Mouse (Mus musculus) layer of hippocampus, adult 9-11 months (tissue): Measurements from ENCODE around the gene Krtap10-10.
"Not testable (repeated sequence)": the region's sequence is repeated elsewhere in the genome, so short reads cannot be mapped to it uniquely, and the experiment has no call there.

Experiments
- DNase-seq: peaks from one replicate; pipeline ENCODE4 v3.0.0; 2022

The Krtap10-10 gene

GRCm38 (mm10) chr10:77835647-77836046 is at the start of gene Krtap10-10:
Gene Krtap10-10 (plus strand): TSS chr10:77835947.
- DNase-seq, result no peak

DNA sequence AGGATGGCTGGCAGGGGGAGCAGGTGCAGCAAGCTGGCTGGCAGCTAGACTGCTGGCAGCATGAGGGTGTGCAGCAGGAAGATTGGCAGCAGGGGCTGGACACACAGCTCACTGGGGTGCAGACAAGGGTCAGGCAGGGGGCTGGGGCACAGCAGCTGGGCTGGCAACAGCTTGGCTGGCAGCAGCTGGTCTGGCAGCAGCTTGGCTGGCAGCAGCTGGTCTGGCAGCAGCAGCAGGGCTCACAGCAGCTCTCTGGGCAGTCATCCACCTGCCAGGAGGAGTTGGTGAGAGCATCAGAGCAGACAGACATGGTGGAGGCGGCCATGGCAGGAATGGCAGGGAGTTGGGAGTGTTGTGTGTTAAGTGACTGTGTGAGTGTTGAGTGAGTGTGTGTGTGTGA is 47.9 kb upstream of the Krtap10-10 start, which contains the start of gene Gm7137:
Gm7137 (minus strand) TSS at position 325 of the 400 bp plus-strand sequence.
- not testable (repeated sequence) for DNase-seq

DNA sequence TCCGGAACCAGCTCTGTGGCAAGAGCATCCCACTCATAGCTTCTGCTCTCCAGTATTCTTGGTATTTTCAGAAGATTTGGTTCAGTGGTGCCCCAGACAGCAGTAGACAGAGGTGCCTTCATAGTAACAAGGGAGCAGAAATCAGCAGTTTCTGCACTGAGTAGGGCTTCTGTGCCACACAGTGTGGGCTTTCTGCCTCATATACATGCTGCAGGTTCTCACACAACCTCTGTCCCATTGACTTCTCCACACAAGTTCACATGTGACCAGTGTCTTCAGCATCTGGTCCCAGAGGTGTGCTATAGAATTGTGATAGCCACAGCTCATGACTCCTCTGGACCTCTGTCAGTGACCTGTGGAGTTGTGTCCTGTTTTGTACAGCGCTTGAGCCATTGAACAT is 47.1 kb upstream of the Krtap10-10 start:
- no peak for DNase-seq

DNA sequence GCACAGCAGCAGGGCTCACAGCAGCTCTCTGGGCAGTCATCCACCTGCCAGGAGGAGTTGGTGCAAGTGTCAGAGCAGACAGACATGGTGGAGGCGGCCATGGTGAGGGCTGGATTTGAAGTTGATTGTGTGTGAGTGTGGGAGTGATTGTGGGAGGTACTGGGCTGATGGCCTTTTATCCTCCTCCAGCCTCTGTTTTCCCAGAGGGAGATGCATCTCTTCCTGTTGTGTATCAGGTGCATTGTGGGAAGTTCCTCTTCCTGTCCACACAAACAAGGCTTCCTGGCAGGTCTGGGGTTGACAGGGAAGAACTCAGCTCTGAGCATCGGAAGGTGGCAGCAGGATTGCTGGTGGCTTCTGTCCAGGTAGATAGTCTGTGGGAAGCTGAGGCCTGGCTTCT is 40.8 kb upstream of the Krtap10-10 start, which contains the start of gene Gm9639:
Gm9639 (minus strand) TSS at position 101 of the 400 bp plus-strand sequence.
- no peak for DNase-seq

DNA sequence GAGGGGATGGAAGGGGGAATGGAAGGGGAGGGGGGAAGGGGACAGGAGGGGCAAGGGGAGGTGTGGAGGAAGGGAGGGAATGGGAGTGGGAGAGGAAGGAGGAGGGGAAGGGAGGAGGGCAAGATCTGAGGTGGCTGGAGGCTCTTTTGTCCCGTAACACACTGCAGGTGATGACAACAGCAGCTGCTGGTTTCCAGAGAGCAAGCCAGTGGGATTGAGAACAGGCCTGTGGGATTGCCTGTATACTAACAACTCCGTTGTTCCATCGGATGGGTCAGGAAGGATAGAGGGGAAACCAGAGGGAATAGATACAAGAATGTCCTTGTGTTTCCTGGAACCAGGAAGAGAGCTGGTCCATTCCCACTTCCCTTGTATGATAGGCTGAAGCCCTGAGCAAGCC is 38.1 kb upstream of the Krtap10-10 start:
- DNase-seq, result no peak

- DNase-seq, result not testable (repeated sequence)
These were observed 37.4 kb upstream of the Krtap10-10 start for GRCm38 (mm10) chr10:77798164-77798920.

DNA sequence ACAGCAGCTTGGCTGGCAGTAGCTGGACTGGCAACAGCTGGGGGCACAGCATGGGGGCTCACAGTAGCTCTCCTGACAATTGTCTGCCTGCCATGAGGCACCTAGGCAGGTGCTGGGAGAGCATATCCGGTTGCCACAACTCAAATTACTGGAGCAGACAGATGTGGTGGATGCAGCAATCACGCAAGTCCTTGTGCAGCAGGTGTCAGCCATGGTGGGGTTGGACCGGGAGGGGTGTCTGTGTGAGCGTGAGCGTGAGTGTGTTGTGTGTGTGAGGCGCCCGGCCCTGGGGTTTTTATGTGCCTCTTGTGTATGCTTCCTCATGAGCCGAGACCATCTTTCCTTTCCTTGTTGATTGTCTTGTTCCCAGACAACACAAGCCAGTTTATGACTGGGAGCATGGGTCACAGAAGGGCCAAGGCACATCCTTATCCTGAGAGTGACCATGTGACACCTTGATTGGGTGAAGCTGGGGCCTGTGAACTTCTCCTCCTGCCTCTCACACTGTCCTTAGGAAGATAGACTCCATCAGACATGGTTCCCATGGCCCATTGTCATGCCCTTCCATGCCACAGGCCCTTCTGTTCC is 36.7 kb upstream of the Krtap10-10 start, which contains the start of gene Gm19668:
Gm19668 (minus strand) TSS at position 213 of the 588 bp plus-strand sequence.
- DNase-seq, result no peak

DNA sequence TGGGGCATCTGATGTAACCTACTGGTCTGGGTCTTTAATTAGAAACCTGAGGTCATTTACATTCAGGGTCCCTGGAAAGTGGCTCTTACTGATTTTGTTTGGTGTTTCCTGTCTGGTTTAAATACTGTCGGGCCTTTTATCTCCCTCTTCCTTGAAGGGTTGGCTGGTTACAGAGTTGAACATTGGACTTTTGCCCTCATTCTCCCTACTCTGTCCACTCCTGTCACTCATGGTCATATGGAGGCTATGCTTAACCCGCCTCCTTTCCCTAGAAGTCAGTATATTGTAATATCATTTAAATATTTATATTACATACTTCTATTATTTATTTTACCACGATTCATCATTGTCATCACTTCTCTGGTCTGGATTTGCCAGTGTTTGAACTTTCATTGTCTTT is 31.7 kb upstream of the Krtap10-10 start:
- DNase-seq, result no peak

- no peak for DNase-seq
These were observed 24.0 kb upstream of the Krtap10-10 start, which contains the start of gene Gm9507 for GRCm38 (mm10) chr10:77811743-77812142. Gene Gm9507 (minus strand): TSS chr10:77811843.

DNA sequence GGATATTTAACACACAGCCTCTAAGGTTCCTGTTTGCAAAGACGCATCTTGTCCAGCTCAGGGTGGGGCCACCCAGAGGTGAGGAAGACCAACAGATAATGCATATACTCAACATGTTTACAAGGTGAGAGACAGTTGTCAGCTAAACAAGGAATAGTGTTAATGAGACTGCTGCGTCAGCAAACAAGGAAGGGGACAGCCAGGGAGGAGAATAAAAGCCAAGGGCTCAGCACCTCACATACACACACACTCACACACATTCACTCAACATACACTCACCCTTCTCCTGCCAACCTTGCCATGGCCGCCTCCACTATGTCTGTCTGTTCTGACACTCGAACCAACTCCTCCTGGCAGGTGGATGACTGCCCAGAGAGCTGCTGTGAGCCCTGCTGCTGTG is 21.4 kb upstream of the Krtap10-10 start, which contains the start of gene Gm2696:
Gm2696 (plus strand) TSS at position 301 of the 400 bp plus-strand sequence.
- no peak for DNase-seq

GRCm38 (mm10) chr10:77815514-77815913 is 20.2 kb upstream of the Krtap10-10 start:
- no peak for DNase-seq

DNA sequence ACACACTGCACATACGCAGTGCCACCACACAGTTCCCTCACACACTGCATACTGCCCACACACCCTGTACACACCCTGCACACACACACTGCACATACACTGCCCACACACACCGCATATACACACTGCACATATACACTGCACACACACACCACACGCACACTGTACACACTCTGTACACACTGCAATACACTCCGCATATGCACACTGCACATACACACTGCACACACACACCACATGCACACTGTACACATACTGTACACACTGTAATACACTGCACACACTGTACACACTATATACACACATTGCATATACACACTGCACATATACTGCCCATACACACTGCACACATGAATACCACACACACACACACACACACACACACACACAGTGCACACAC is 17.2 kb upstream of the Krtap10-10 start:
- DNase-seq, result no peak

DNA sequence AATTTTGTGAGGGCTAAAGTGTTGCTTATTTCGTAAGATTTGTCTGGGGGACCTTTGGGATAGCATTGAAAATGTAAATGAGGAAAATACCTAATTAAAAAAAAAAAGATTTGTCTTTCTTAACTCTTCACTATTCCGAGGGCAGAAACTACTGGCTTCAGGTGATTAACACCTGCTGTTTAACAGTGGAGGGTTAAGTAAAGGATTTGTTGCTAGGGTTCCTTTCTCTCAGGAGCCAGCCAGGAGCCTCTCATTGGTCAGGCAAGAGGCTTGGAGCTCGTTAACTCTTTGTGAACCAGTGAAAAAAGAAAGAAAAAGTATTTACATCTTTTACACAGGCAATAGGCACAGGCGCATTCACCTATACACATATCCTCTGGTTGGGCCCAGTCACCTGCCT is 16.5 kb upstream of the Krtap10-10 start:
- DNase-seq, result no peak

DNA sequence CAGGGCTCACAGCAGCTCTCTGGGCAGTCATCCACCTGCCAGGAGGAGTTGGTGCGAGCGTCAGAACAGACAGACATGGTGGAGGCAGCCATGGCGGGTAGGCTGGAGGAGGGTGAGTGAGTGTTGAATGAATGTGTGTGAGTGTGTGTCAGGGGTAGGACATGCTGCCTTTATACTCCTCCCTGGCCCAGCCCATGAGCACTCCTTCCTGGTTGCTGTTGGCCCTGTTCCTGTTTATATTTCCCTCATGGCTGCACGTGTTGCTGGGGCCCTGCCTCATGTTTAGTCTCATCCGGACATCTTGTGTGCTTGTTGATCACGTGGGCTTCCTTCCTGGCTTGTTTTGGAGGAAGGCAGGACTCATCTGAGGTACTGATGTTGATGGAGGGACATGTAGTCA is 8.8 kb upstream of the Krtap10-10 start, which contains the start of gene Krtap10-4:
Krtap10-4 (minus strand) TSS at position 145 of the 400 bp plus-strand sequence.
- no peak for DNase-seq

- no peak for DNase-seq
These were observed 3.3 kb downstream of the Krtap10-10 start for GRCm38 (mm10) chr10:77839006-77839405.

DNA sequence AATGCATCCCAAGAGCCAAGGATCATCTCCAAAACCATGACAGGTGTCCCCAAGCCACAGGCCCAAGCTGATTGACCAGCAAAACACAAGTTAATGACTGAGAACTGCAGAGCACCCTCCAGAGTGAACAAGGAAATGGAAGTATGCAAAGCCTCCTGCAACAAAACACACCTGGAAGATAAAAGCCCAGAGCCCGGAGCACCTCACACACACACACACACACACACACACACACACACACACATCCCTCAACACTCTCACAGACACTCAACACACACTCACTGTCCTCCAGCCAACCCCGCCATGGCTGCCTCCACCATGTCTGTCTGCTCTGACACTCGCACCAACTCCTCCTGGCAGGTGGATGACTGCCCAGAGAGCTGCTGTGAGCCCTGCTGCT is 10.8 kb downstream of the Krtap10-10 start, which contains the start of gene Gm36176:
Gm36176 (plus strand) TSS at position 301 of the 400 bp plus-strand sequence.
- no peak for DNase-seq

- no peak for DNase-seq
These were observed 11.2 kb downstream of the Krtap10-10 start for GRCm38 (mm10) chr10:77846961-77847360.

DNA sequence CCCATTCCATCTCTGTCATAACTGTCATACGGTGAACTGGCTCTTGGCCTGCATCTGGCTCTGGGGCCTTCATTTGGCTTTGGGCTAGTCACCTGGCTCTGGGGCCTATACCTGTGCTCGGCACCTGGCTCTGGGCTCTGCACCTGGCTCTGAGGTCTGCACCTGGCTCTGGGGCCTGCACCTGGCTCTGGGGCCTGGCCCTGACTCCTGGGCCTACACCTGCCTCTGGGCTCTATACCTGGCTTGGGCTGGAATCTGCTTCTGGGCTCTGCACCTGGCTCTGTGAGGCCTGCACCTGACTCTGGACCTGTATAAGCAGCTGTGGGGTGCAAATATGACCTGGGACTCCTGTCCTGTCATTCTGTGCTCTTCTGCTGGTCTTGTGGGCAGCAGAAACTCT is 11.8 kb downstream of the Krtap10-10 start:
- no peak for DNase-seq

GRCm38 (mm10) chr10:77852559-77852958 is 16.8 kb downstream of the Krtap10-10 start, which contains the start of gene Gm10318:
Gene Gm10318 (plus strand): TSS chr10:77852859.
- no peak for DNase-seq

DNA sequence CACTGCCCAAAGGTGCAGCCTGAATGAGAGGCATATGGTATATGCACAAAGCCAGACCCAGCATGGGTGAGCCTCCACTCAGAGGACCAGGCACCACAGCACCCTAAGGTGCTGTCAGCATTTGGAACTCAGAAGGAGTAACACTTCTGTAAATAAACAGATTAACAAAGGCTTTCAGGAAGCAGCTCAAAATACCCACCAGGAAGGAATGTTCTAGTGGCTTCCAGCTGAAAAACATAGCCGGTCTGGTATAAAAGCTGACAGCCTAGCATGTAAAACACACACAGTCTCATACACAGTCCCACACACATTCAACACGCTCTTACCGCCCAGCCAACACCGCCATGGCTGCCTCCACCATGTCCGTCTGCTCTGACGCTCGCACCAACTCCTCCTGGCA is 25.9 kb downstream of the Krtap10-10 start, which contains the start of gene Gm3285:
Gm3285 (plus strand) TSS at position 301 of the 400 bp plus-strand sequence.
- DNase-seq, result no peak

GRCm38 (mm10) chr10:77864067-77864761 is 28.5 kb downstream of the Krtap10-10 start:
- DNase-seq, result no peak

DNA sequence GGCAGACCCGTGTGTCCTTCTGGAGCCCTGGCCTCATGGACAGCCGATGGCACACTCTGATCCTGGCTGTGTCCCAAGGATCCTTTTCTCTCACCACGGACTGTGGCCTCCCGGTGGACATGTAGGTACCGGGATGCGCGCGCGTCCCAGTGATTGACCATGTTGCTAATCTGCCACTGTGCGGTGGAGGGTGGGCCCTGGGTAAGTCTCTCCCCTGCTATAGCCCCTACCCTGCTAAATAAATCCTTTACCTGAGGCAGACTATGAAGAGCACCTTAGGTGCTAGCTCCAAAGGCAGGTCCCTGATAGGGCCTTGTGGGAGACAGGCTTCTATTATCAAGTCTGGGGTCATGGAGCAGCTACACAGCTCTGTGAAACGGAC is 29.0 kb downstream of the Krtap10-10 start:
- no peak for DNase-seq

- no peak for DNase-seq
These were observed 31.8 kb downstream of the Krtap10-10 start for GRCm38 (mm10) chr10:77867546-77867945.
